Mouse (Mus musculus): ENCODE data around the gene Odr4. TPM values are rescaled to one million over a fixed set of nuclear protein-coding genes. Genes with fewer than 3 reads are reported as not detected.

The Odr4 gene
- 19.0 and 21.0 TPM in 2 replicates for polyA plus RNA-seq (2012; rRNA removed)

DNA sequence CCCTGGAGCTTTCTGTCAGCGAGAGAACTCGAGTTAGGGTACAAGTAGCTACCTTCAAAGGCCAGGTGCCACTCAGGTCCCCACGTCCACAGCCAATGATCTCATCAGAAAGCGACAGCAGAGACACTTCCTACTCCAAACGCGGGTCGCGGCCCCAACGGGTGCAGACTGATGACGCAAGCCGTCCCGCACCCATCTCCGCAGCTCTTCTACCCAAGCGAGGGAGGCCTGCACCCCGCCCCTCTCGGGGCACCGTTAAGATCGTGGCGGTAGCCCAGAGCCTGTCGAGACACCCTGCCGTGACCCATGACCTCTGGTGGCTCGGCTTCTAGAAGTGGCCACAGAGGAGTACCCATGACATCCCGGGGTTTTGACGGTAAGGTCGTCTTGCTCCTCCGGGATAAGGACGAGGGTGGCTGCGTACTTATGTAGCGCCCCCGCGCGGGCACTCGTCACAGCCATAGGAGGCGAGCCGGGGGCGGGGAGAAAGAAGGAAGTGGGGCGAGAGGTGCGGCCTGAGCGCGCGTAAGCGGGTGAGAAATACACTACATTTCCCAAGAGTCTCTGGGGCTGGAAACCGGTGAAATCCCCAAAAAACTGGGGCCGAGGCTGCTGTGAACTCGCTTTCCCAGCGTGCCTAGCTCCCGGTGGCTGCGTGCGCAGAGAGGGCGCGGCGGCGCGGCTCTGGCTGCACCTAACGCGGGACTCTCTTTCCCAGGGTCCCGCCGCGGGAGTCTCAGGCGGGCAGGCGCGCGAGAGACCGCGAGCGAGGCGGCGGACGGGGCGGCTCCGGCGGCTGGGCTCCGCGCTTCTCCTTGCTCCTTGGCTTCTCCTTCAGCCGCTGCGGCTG, at the start of gene Odr4, which contains the start of gene Tpr:
TSS of gene Odr4 (minus strand) at position 443 of the 850 bp plus-strand sequence.
TSS of gene Tpr (plus strand) at position 201 of the 850 bp plus-strand sequence.
- DNase-seq (ENCODE audit: low read depth), result peak; percentile 100
- peak; percentile 93 for TF ChIP-seq POLR2A (IDR thresholded peaks at IDR 0.05; ENCODE audit: borderline replicate concordance, extremely low read depth, insufficient read depth, insufficient read length, poor library complexity, severe bottlenecking)
- TF ChIP-seq CTCF (IDR thresholded peaks at IDR 0.05; ENCODE audit: borderline replicate concordance, extremely low read depth, insufficient read depth, insufficient read length), result peak; percentile 66

DNA sequence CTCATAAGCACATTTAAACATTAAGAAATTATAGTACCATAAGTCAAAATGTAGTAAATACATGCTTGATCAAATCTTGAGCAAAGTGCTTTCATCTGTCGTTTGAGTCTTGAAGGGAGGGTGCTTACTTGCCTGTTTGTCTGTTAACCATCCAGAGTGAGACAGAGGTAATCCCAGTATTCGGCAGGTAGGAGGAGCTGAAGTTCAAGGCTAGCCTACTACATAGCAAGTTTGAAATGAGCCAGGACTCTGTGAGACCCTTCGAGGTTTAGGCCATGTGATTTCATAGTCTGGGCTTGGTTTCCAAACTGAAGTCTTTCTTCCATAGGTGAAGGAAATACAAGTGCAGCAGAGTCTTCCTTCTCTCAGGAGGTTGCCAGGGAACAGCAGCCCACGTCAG, 48.9 kb upstream of the Odr4 start:
- DNase-seq (ENCODE audit: low read depth), result no peak
- TF ChIP-seq CTCF (IDR thresholded peaks at IDR 0.05; ENCODE audit: borderline replicate concordance, extremely low read depth, insufficient read depth, insufficient read length) (no peak), POLR2A (IDR thresholded peaks at IDR 0.05; ENCODE audit: borderline replicate concordance, extremely low read depth, insufficient read depth, insufficient read length, poor library complexity, severe bottlenecking) (no peak)

DNA sequence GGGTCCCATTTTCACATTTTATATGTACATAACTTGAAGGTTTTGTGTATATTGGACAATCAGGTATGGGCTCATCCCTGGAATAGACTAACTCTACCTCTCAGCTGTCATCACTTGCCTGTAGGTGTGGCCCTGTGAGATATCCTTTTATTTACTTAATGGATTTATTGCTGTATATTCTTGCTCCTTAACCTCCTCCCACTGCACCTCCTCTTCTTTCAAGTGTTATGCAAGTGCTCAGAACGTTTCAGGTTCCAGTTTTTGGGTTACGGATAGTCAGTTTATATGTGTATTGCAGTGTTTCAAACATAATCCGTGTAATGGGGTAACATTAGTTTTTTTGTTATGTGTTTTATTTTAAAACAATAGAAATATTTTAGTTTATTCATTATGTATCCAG, 45.8 kb upstream of the Odr4 start:
- no peak for DNase-seq (ENCODE audit: low read depth)
- TF ChIP-seq POLR2A (IDR thresholded peaks at IDR 0.05; ENCODE audit: borderline replicate concordance, extremely low read depth, insufficient read depth, insufficient read length, poor library complexity, severe bottlenecking) (no peak), CTCF (IDR thresholded peaks at IDR 0.05; ENCODE audit: borderline replicate concordance, extremely low read depth, insufficient read depth, insufficient read length) (no peak)

DNA sequence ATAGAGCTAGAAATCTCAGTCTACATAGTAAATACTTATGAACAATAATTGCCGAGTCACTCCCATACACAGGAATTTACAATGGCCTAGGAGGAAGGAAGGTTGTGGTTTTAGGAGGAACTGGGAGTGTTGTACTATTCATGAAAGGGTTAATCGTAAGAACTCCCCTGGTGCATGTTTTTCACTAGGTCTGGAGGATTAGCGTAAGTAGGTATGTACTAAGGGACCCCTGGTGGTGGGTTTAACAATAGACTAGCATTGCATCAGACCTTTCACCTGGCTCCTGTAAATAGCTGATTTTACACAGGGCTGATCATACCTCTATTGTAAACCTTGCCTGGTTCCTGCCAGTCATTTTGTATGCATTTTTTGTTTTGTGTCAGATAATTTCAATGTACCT, 33.3 kb upstream of the Odr4 start:
- DNase-seq (ENCODE audit: low read depth), result no peak
- no peak for TF ChIP-seq POLR2A (IDR thresholded peaks at IDR 0.05; ENCODE audit: borderline replicate concordance, extremely low read depth, insufficient read depth, insufficient read length, poor library complexity, severe bottlenecking)
- no peak for TF ChIP-seq CTCF (IDR thresholded peaks at IDR 0.05; ENCODE audit: borderline replicate concordance, extremely low read depth, insufficient read depth, insufficient read length)

DNA sequence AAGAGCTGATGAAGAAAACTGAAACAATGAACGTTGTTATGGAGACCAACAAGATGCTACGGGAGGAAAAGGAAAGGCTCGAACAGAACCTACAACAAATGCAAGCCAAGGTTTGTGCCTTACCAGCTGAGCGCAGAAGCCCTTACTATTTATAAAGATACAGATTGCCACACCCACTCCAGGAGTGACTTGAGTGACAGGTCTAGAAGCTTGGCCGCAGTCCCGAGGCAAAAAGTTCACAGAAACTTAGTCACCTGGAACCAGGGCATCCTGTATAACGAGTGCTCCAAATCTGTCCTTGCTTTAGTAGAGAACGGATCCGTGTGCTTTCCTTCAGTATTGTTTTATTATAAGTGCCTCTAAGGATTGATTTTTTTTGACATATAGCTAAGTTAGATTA, 32.8 kb upstream of the Odr4 start:
- TF ChIP-seq CTCF (IDR thresholded peaks at IDR 0.05; ENCODE audit: borderline replicate concordance, extremely low read depth, insufficient read depth, insufficient read length) (no peak), POLR2A (IDR thresholded peaks at IDR 0.05; ENCODE audit: borderline replicate concordance, extremely low read depth, insufficient read depth, insufficient read length, poor library complexity, severe bottlenecking) (no peak)
- DNase-seq (ENCODE audit: low read depth), result no peak

DNA sequence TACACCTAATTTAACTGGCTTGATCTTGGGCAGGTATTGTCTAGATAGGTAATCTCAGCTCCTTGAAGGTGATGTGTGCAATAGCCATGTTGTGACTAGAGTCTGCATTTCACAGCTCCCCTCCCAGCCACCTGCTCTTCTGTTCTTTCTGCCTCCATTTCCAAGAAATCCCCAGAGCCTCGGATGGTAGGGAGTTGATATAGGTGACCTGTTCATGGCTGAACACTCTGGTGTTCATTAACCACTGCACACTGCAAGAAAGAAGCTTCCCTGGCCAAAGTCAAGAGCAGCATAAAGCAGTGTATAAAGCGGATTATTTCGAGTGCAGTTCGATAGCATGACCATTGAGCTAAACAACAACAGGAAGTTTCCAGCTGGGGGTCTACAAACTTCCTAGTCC, 25.5 kb upstream of the Odr4 start:
- no peak for TF ChIP-seq POLR2A (IDR thresholded peaks at IDR 0.05; ENCODE audit: borderline replicate concordance, extremely low read depth, insufficient read depth, insufficient read length, poor library complexity, severe bottlenecking)
- no peak for TF ChIP-seq CTCF (IDR thresholded peaks at IDR 0.05; ENCODE audit: borderline replicate concordance, extremely low read depth, insufficient read depth, insufficient read length)
- no peak for DNase-seq (ENCODE audit: low read depth)

DNA sequence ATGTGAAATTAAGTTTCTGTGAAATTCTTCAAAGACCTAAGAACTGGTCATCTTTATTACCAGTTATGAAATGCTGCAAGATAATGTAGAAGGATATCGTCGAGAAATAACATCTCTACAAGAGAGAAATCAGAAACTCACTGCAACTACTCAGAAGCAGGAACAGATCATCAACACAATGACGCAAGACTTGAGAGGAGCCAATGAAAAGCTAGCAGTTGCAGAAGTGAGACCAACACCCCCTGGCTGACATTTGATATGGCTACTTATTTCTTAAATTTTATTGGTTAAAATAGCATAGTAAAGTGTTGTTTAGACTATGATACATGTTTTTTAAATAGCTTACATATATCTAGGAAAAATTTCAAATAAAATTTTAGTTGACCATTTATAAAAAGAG, 23.1 kb upstream of the Odr4 start:
- no peak for DNase-seq (ENCODE audit: low read depth)
- no peak for TF ChIP-seq POLR2A (IDR thresholded peaks at IDR 0.05; ENCODE audit: borderline replicate concordance, extremely low read depth, insufficient read depth, insufficient read length, poor library complexity, severe bottlenecking)
- no peak for TF ChIP-seq CTCF (IDR thresholded peaks at IDR 0.05; ENCODE audit: borderline replicate concordance, extremely low read depth, insufficient read depth, insufficient read length)

DNA sequence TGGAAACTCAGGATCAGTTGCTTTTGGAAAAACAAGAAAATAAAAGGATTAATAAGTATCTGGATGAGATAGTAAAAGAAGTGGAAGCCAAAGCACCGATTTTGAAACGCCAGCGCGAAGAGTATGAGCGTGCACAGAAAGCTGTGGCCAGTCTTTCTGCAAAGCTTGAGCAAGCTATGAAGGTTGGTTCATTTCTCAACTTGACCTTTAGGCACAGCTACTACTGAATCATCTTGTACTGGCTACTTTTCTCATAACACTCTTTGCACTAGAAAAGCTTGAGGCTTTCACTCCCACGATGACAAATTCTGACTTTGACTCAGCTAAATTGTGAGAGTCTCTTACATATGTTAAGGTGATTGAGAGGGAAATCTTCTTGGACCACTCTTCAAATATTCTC, 17.1 kb upstream of the Odr4 start:
- no peak for DNase-seq (ENCODE audit: low read depth)
- TF ChIP-seq CTCF (IDR thresholded peaks at IDR 0.05; ENCODE audit: borderline replicate concordance, extremely low read depth, insufficient read depth, insufficient read length), result no peak
- TF ChIP-seq POLR2A (IDR thresholded peaks at IDR 0.05; ENCODE audit: borderline replicate concordance, extremely low read depth, insufficient read depth, insufficient read length, poor library complexity, severe bottlenecking), result no peak

DNA sequence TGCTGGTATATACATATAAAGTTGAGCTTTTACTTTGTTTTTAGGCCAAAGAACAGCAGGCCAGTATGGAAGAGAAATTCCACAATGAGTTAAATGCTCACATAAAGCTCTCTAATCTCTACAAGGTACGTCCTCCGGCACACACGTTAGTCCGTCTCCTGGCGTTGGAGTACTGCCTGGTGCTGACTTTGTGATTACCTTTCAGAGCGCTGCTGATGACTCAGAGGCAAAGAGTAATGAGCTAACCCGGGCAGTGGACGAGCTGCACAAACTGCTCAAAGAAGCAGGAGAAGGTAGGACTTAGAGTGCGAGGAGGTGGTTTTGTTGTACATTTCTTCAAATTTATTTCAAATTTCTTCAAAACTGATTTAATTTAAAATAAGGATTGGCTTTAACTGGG, 14.4 kb upstream of the Odr4 start:
- TF ChIP-seq CTCF (IDR thresholded peaks at IDR 0.05; ENCODE audit: borderline replicate concordance, extremely low read depth, insufficient read depth, insufficient read length), result no peak
- TF ChIP-seq POLR2A (IDR thresholded peaks at IDR 0.05; ENCODE audit: borderline replicate concordance, extremely low read depth, insufficient read depth, insufficient read length, poor library complexity, severe bottlenecking), result no peak
- DNase-seq (ENCODE audit: low read depth), result no peak

DNA sequence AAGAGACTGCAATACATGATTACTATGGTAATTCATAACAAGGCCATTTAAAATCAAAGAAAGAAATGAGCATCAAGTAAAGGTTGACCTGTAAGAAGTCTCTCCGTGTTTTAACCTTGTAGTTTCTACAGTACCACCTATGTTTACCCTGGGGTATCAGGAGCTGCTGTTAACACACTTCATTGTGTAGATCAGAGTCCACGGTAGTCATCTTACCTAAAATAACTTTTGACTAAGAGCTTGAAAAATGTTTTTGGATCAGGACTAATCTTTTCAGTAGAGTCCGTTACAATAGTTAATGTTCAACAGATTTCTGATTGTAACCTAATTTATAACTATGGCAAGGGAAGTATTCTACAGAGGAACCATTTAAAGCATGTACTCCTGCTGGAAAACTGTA, 11.7 kb upstream of the Odr4 start:
- DNase-seq (ENCODE audit: low read depth), result no peak
- no peak for TF ChIP-seq POLR2A (IDR thresholded peaks at IDR 0.05; ENCODE audit: borderline replicate concordance, extremely low read depth, insufficient read depth, insufficient read length, poor library complexity, severe bottlenecking)
- TF ChIP-seq CTCF (IDR thresholded peaks at IDR 0.05; ENCODE audit: borderline replicate concordance, extremely low read depth, insufficient read depth, insufficient read length), result no peak

DNA sequence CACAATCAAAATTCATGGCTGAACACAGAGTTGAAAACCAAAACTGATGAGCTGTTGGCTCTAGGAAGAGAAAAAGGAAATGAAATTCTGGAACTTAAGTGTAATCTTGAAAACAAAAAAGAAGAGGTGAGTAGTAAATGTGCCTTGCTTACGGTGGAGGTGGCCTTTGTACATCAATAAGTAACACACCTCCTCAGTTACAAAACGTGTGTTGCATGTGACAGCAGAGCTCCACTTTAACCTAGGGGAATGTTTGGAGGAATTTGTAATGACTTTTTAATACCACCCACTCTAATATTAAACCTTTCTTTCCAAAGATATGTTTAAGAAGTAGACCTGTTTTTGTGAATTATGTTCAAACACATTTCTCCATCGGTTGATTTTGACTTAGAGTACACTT, 11.0 kb upstream of the Odr4 start:
- no peak for DNase-seq (ENCODE audit: low read depth)
- TF ChIP-seq CTCF (IDR thresholded peaks at IDR 0.05; ENCODE audit: borderline replicate concordance, extremely low read depth, insufficient read depth, insufficient read length) (no peak), POLR2A (IDR thresholded peaks at IDR 0.05; ENCODE audit: borderline replicate concordance, extremely low read depth, insufficient read depth, insufficient read length, poor library complexity, severe bottlenecking) (no peak)

DNA sequence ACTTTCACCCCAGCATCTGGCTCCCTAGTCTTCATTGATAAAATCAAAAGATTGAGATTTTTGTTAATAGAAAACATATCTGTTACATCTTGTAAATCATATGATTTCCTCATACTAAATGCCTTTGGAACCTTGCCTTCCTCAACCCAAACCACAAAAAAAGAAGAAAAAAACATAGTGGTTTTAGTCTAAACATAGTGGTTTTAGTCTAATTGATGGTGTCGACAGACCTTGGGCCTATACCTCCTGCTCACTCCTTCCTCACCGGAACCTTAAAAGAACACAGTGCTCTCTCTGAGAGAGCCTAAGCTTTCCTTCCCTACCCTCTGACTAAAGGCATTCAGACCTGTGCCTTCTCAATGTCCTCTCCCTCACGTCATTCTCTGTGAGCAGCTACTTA, 3.1 kb upstream of the Odr4 start:
- TF ChIP-seq POLR2A (IDR thresholded peaks at IDR 0.05; ENCODE audit: borderline replicate concordance, extremely low read depth, insufficient read depth, insufficient read length, poor library complexity, severe bottlenecking) (no peak), CTCF (IDR thresholded peaks at IDR 0.05; ENCODE audit: borderline replicate concordance, extremely low read depth, insufficient read depth, insufficient read length) (no peak)
- no peak for DNase-seq (ENCODE audit: low read depth)
